Mouse (Mus musculus): ENCODE data around the gene Limch1.

DNA sequence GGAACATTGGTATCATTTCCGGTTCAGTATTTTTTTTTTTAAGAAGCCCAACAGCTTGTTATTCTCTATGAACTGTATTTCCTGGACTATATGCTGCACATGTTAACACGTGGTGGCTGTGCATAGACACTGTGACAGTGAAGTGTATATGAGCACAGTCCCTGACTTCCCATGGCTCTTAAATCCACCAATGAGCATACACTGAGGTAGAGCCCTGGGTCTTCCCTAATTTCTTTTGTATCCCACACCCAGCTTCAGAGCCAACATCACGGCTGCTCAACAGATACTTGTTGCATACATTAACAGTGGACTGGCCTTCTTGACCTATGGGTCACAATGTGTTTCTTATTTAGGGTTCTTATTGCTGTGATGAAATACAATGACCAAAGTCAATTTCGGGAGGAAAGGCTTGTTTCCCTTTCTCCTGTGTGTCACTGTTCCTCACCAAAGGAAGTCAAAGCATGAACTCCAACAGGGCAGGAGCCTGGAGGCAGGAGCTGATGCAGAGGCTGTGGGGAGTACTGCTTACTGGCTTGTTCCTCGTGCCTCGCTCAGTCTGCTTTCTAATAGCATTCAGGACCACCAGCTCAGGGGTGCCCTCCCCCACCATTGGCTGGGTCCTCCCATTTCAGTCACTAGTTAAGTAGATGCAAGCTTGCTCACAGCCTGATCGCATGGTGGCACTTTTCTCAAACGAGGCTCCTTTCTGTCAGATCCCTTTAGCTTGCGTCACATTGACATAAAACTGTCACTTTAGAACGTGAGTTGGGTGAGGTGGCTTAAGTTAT is 130.6 kb downstream of the Limch1 start:
- TF ChIP-seq CTCF (IDR thresholded peaks at IDR 0.05; ENCODE audit: low read depth, low read length) (no peak), TAL1 (conservative IDR thresholded peaks at IDR 0.05; ENCODE audit: low read depth, low read length) (no peak)
